ENCODE assay signal across 9 mouse cellular contexts in the genomic region with DNA sequence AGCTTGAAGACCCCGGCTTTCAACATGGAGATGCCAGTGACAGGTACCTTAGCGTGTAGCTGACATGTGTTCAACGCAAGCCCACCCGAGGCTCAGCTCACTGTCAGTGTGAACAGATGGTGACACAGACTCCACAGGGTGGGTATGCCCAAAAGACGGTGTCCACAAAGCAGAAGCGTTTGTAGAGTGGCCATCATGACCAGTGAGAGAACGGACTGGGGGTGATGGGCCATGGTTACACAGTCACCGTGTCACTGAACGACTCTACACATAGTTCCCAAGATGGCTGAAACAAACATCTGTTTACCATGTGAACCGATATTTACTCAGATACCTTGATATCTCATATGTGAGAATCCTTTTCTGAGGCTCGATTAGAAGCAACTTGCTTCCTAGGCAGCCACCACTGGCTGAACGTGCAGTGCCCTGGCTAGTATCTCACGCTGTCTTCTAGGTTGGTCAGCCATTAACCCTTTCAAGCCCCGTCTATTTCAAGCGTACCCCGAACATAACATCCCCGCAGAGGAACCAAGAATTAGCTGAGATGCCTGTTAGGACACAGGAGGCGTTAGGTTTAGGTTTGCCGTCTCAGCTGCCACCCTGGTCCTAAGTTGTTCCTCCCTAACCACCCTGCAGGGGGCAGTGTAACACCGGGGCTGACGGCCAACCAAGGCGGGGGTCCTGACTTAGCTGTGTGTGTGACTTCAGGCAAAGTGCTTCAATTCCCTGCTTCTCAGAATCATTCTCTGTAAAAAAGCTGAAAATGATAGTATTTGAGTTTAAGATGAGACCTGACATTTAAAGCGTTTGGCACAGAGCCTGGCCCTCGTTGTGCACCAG. TPM values are rescaled to one million over a fixed set of nuclear protein-coding genes. Genes with fewer than 3 reads are reported as not detected.
A peak's percentile ranks its signal among the peaks of the same experiment; 100 is the strongest.
DNase-seq lines count a peak whose midpoint lies in the region; ATAC-seq lines count a peak whose summit lies in the region.
"Had no signal": no experiment of that assay in that cellular context is flagged by ENCODE, and none has a peak within 500 bp of the region (broad histone marks: within the 10 kb centered on the region; RNA-seq: fewer than 3 reads in every experiment).

No protein-coding gene starts in this region.

- H3K9me3 ChIP-seq in forebrain, embryonic 14.5 days (replicated peaks; ENCODE audit: control insufficient read depth, low read length) = no peaks in the 10 kb centered on the region
- H3K9me3 ChIP-seq in intestine, embryonic 14.5 days (ENCODE audit: control insufficient read depth, low read length) = no peaks in the 10 kb centered on the region
- no peaks in the 10 kb centered on the region for H3K9me3 ChIP-seq in midbrain, embryonic 11.5 days (ENCODE audit: control insufficient read depth, low read length)
- H3K9me3 ChIP-seq: lung, embryonic 15.5 days had no signal

- 45% methylated on average over 24 of the region's 24 CpGs for WGBS in forebrain, embryonic 14.5 days
- 44% methylated on average over 24 of the region's 24 CpGs for WGBS in intestine, embryonic 14.5 days
- 46% methylated on average over 24 of the region's 24 CpGs for WGBS in midbrain, embryonic 11.5 days

- peaks cover 6% of the 10 kb centered on the region; the same call in 1 of the 2 replicates for H3K4me1 ChIP-seq in forebrain, embryonic 14.5 days (ENCODE audit: control insufficient read depth, insufficient read depth, low read length)
- H3K4me1 ChIP-seq in intestine, embryonic 14.5 days (replicated peaks; ENCODE audit: control insufficient read depth, insufficient read depth, low read length) = no peaks in the 10 kb centered on the region
- no peaks in the 10 kb centered on the region for H3K4me1 ChIP-seq in midbrain, embryonic 11.5 days (ENCODE audit: control insufficient read depth, insufficient read depth, low read length)
- H3K4me1 ChIP-seq: lung, embryonic 15.5 days had no signal

- no peaks in the 10 kb centered on the region for H3K27me3 ChIP-seq in forebrain, embryonic 14.5 days (replicated peaks; ENCODE audit: control insufficient read depth, insufficient read depth, low read length)
- no peaks in the 10 kb centered on the region for H3K27me3 ChIP-seq in intestine, embryonic 14.5 days (replicated peaks; ENCODE audit: control insufficient read depth, insufficient read depth, low read length)
- no peaks in the 10 kb centered on the region for H3K27me3 ChIP-seq in midbrain, embryonic 11.5 days (ENCODE audit: control insufficient read depth, insufficient read depth, low read length)

- H3K4me2 ChIP-seq in forebrain, embryonic 14.5 days (ENCODE audit: low read length) = peak overlapping the region; percentile 3; the same call in 1 of the 2 replicates
- 0 out of 2 replicates have a peak overlapping the region, but pooled peaks have one; percentile 8 for H3K4me2 ChIP-seq in intestine, embryonic 14.5 days (ENCODE audit: low read length)
- no peak overlapping the region for H3K4me2 ChIP-seq in midbrain, embryonic 11.5 days
- H3K4me2 ChIP-seq: lung, embryonic 15.5 days had no signal

- no peak overlapping the region for H3K27ac ChIP-seq in forebrain, embryonic 14.5 days (ENCODE audit: low read depth, low read length)
- no peak overlapping the region for H3K27ac ChIP-seq in intestine, embryonic 14.5 days (ENCODE audit: low read depth)
- H3K27ac ChIP-seq in midbrain, embryonic 11.5 days (ENCODE audit: low read depth, low read length) = no peak overlapping the region
- H3K27ac ChIP-seq: lung, embryonic 15.5 days had no signal

- H3K4me3 ChIP-seq in forebrain, embryonic 14.5 days (ENCODE audit: low read depth, low read length) = no peak overlapping the region
- H3K4me3 ChIP-seq in intestine, embryonic 14.5 days (ENCODE audit: low read depth, low read length) = no peak overlapping the region
- H3K4me3 ChIP-seq in midbrain, embryonic 11.5 days (ENCODE audit: low read depth, low read length) = no peak overlapping the region
- H3K4me3 ChIP-seq: lung, embryonic 15.5 days had no signal

- H3K9ac ChIP-seq in forebrain, embryonic 14.5 days (ENCODE audit: low read length) = no peak overlapping the region
- no peak overlapping the region for H3K9ac ChIP-seq in intestine, embryonic 14.5 days (ENCODE audit: low read length)
- no peak overlapping the region for H3K9ac ChIP-seq in midbrain, embryonic 11.5 days (ENCODE audit: low read length)
- H3K9ac ChIP-seq: lung, embryonic 15.5 days had no signal

- no peaks in the 10 kb centered on the region for H3K36me3 ChIP-seq in forebrain, embryonic 14.5 days (ENCODE audit: control insufficient read depth, insufficient read depth, low read length)
- H3K36me3 ChIP-seq in intestine, embryonic 14.5 days (ENCODE audit: control insufficient read depth, insufficient read depth, low read length) = no peaks in the 10 kb centered on the region
- H3K36me3 ChIP-seq in midbrain, embryonic 11.5 days (ENCODE audit: control insufficient read depth, insufficient read depth, low read length) = no peaks in the 10 kb centered on the region
- H3K36me3 ChIP-seq: lung, embryonic 15.5 days had no signal

- intact Hi-C loops in left cerebral cortex, postnatal 36 days (cut with DNase I) = loop anchor here (5.0 to 10.0 kb wide), 5 partner anchors 164 to 1910 kb away; a partner anchor contains a TSS

- ATAC-seq in forebrain, embryonic 14.5 days = peak; percentile 91
- ATAC-seq in intestine, embryonic 14.5 days (replicated peaks; ENCODE audit: low FRiP score, low TSS enrichment, low read depth) = 0 out of 2 replicates have a peak, but pooled peaks have one; percentile 50
- ATAC-seq in midbrain, embryonic 11.5 days (ENCODE audit: low FRiP score) = peak; percentile 78

- peak; percentile 3 for DNase-seq in gastrocnemius, adult 18-20 months (ENCODE audit: low spot score)
- no peak for DNase-seq in gastrocnemius, postnatal 25 days
- DNase-seq in c-Kit-positive CD71-positive TER-119-positive erythroid progenitor cells, embryonic 14.5 days (ENCODE audit: low spot score) = peak; percentile 13
- peak; percentile 81 for DNase-seq in forebrain, embryonic 14.5 days (ENCODE audit: low spot score)
- DNase-seq in intestine, embryonic 14.5 days (ENCODE audit: low spot score) = peak; percentile 82
- peak; percentile 78 to 80 for DNase-seq in left cerebral cortex, postnatal 36 days (ENCODE audit: low spot score in 2 of 2)
- DNase-seq in midbrain, embryonic 11.5 days (ENCODE audit: low spot score, missing footprints) = peak; percentile 97
- DNase-seq in testis, postnatal 10 days (ENCODE audit: low spot score) = peak; percentile 81

RNA-seq across cellular contexts. Expression of a gene that starts 10.9 kb away (rescaled TPM):
- under 1 TPM; 0.05 TPM for total RNA-seq in gastrocnemius, adult 18-20 months (2021)
- total RNA-seq in gastrocnemius, postnatal 25 days (2021) = not detected
- polyA plus RNA-seq in forebrain, embryonic 14.5 days (2014; fragmentation: Nextera tagmentation; extraction: Ambion mirVana) = 0.98 and 1.1 TPM in 2 replicates
- polyA plus RNA-seq in intestine, embryonic 14.5 days (2014; fragmentation: Nextera tagmentation; extraction: Ambion mirVana) = 0.09 and 0.55 TPM in 2 replicates
- total RNA-seq in left cerebral cortex, postnatal 36 days (2021) = 10 to 100 TPM in 1 of 2 experiments, 1 to 10 TPM in 1; 9.7 to 10.3 TPM
- polyA plus RNA-seq in midbrain, embryonic 11.5 days (2014; fragmentation: Nextera tagmentation; extraction: Ambion mirVana) = 0.20 and 0.80 TPM in 2 replicates

RNA-seq across cellular contexts. Expression of a gene that starts 55.9 kb away (rescaled TPM):
- total RNA-seq in gastrocnemius, adult 18-20 months (2021) = 1 to 10 TPM; 3.1 TPM
- total RNA-seq in gastrocnemius, postnatal 25 days (2021) = 1 to 10 TPM; 2.7 to 2.9 TPM
- 15.2 and 15.7 TPM in 2 replicates for polyA plus RNA-seq in forebrain, embryonic 14.5 days (2014; fragmentation: Nextera tagmentation; extraction: Ambion mirVana)
- polyA plus RNA-seq in intestine, embryonic 14.5 days (2014; fragmentation: Nextera tagmentation; extraction: Ambion mirVana) = 12.5 and 16.3 TPM in 2 replicates
- 10 to 100 TPM; 12.3 to 14.7 TPM for total RNA-seq in left cerebral cortex, postnatal 36 days (2021)
- polyA plus RNA-seq in midbrain, embryonic 11.5 days (2014; fragmentation: Nextera tagmentation; extraction: Ambion mirVana) = 18.4 and 19.0 TPM in 2 replicates

RNA-seq across cellular contexts. Expression of a gene that starts 56.3 kb away (rescaled TPM):
- 10 to 100 TPM; 17.9 to 19.2 TPM for total RNA-seq in gastrocnemius, adult 18-20 months (2021)
- total RNA-seq in gastrocnemius, postnatal 25 days (2021) = 10 to 100 TPM; 10.9 to 12.1 TPM
- 11.0 and 12.8 TPM in 2 replicates for polyA plus RNA-seq in forebrain, embryonic 14.5 days (2014; fragmentation: Nextera tagmentation; extraction: Ambion mirVana)
- polyA plus RNA-seq in intestine, embryonic 14.5 days (2014; fragmentation: Nextera tagmentation; extraction: Ambion mirVana) = 22.3 and 25.0 TPM in 2 replicates
- total RNA-seq in left cerebral cortex, postnatal 36 days (2021) = 10 to 100 TPM; 19.8 to 22.2 TPM
- 18.6 and 21.2 TPM in 2 replicates for polyA plus RNA-seq in midbrain, embryonic 11.5 days (2014; fragmentation: Nextera tagmentation; extraction: Ambion mirVana)

Comparison
In these comparisons a context has a peak if more than half of its experiments do, and no peak if none do; other contexts are left out.
1. RNA of a gene that starts 10.9 kb away (total RNA-seq): 9.7 to 10.3 TPM in left cerebral cortex, postnatal 36 days; not detected in gastrocnemius, postnatal 25 days and 0.05 TPM in gastrocnemius, adult 18-20 months; every median in the first group is over 10 times any median in the second.
2. Peak in every context shown above with its lines, with median percentiles within 50 percentile points of each other: ATAC-seq.